Mouse (Mus musculus): ENCODE results near the gene Bpifb1. TPM values are rescaled to one million over a fixed set of nuclear protein-coding genes. Genes with fewer than 3 reads are reported as not detected.
"Not testable (repeated sequence)": the region's sequence is repeated elsewhere in the genome, so short reads cannot be mapped to it uniquely, and the experiment has no call there.

The Bpifb1 gene
- under 1 TPM in 1 of 2 experiments, not detected in 1; 0.50 TPM for total RNA-seq (2021)
- long read RNA-seq, experiment 1: 0 reads
- long read RNA-seq, experiment 2, partial matches to known transcripts: 0 of 1 reads
- long read RNA-seq, experiment 2, other reads (novel, unspliced or antisense): 1 of 1 reads

GRCm38 (mm10) chr2:154190546-154191258, at the start of gene Bpifb1:
Gene Bpifb1 (plus strand): TSS chr2:154190818.
- intact Hi-C loops (cut with DNase I): no loop called here
- peak; percentile 36 for TF ChIP-seq CTCF (IDR thresholded peaks at IDR 0.05)
- H3K27ac ChIP-seq: no peak within 1 kb of the TSS
- no peak within 1 kb of the TSS for H3K4me3 ChIP-seq
- DNase-seq (ENCODE audit: extremely low spot score in 1 of 2, low spot score in 2 of 2): no peak

GRCm38 (mm10) chr2:154142580-154142979, 48.0 kb upstream of the Bpifb1 start, which contains the start of gene Bpifa1:
Gene Bpifa1 (plus strand): TSS chr2:154142880.
- no peak for TF ChIP-seq CTCF (IDR thresholded peaks at IDR 0.05)
- intact Hi-C loops (cut with DNase I): no loop called here
- Histone ChIP-seq H3K4me3 (no peak within 1 kb of the TSS), H3K27ac (no peak within 1 kb of the TSS)
- no peak for DNase-seq (ENCODE audit: extremely low spot score in 1 of 2, low spot score in 2 of 2)

- no peak overlapping the region for H3K4me3 ChIP-seq
- no peak overlapping the region for H3K27ac ChIP-seq
- no peak for DNase-seq (ENCODE audit: extremely low spot score in 1 of 2, low spot score in 2 of 2)
- intact Hi-C loops (cut with DNase I): no loop called here
- no peak for TF ChIP-seq CTCF (IDR thresholded peaks at IDR 0.05)
Observed at GRCm38 (mm10) chr2:154143735-154144134, 46.9 kb upstream of the Bpifb1 start.

GRCm38 (mm10) chr2:154147496-154147895, 43.1 kb upstream of the Bpifb1 start:
- no peak for TF ChIP-seq CTCF (IDR thresholded peaks at IDR 0.05)
- no peak overlapping the region for H3K4me3 ChIP-seq
- no peak overlapping the region for H3K27ac ChIP-seq
- intact Hi-C loops (cut with DNase I): no loop called here
- no peak for DNase-seq (ENCODE audit: extremely low spot score in 1 of 2, low spot score in 2 of 2)

- intact Hi-C loops (cut with DNase I): loop anchor here (5.0 kb wide), 2 partner anchors 166 to 216 kb away; no protein-coding TSS in a partner anchor
- peak; percentile 71 for TF ChIP-seq CTCF (IDR thresholded peaks at IDR 0.05)
- peak; percentile 19 to 49 for DNase-seq (ENCODE audit: extremely low spot score in 1 of 2, low spot score in 2 of 2)
Observed at GRCm38 (mm10) chr2:154158433-154158832, 32.2 kb upstream of the Bpifb1 start.

GRCm38 (mm10) chr2:154162307-154162706, 28.3 kb upstream of the Bpifb1 start, which contains the start of gene Bpifa5:
Gene Bpifa5 (plus strand): TSS chr2:154162607.
- no peak within 1 kb of the TSS for H3K4me3 ChIP-seq
- intact Hi-C loops (cut with DNase I): no loop called here
- DNase-seq (ENCODE audit: extremely low spot score in 1 of 2, low spot score in 2 of 2): no peak
- no peak within 1 kb of the TSS for H3K27ac ChIP-seq
- no peak for TF ChIP-seq CTCF (IDR thresholded peaks at IDR 0.05)

More at GRCm38 (mm10) chr2:154158433-154158832, 32.2 kb upstream of the Bpifb1 start:
- Histone ChIP-seq H3K27ac (no peak overlapping the region), H3K4me3 (no peak overlapping the region)

- no peak for TF ChIP-seq CTCF (IDR thresholded peaks at IDR 0.05)
- no peak for DNase-seq (ENCODE audit: extremely low spot score in 1 of 2, low spot score in 2 of 2)
- no peak overlapping the region for H3K27ac ChIP-seq
- intact Hi-C loops (cut with DNase I): no loop called here
- no peak overlapping the region for H3K4me3 ChIP-seq
Observed at GRCm38 (mm10) chr2:154163306-154163705, 27.3 kb upstream of the Bpifb1 start.

- Histone ChIP-seq H3K27ac (no peak overlapping the region), H3K4me3 (no peak overlapping the region)
- no peak for TF ChIP-seq CTCF (IDR thresholded peaks at IDR 0.05)
- DNase-seq (ENCODE audit: extremely low spot score in 1 of 2, low spot score in 2 of 2): no peak
- intact Hi-C loops (cut with DNase I): no loop called here
Observed at GRCm38 (mm10) chr2:154169172-154169571, 21.4 kb upstream of the Bpifb1 start.

GRCm38 (mm10) chr2:154171621-154172020, 19.0 kb upstream of the Bpifb1 start:
- no peak for TF ChIP-seq CTCF (IDR thresholded peaks at IDR 0.05)
- DNase-seq (ENCODE audit: extremely low spot score in 1 of 2, low spot score in 2 of 2): no peak
- Histone ChIP-seq H3K4me3 (no peak overlapping the region), H3K27ac (no peak overlapping the region)
- intact Hi-C loops (cut with DNase I): no loop called here

- DNase-seq (ENCODE audit: extremely low spot score in 1 of 2, low spot score in 2 of 2): peak; percentile 20 to 30
- Histone ChIP-seq H3K4me3 (no peak overlapping the region), H3K27ac (no peak overlapping the region)
- intact Hi-C loops (cut with DNase I): loop anchor here (1.0 kb wide), 1 partner anchor 127 kb away; no protein-coding TSS in a partner anchor
- peak; percentile 75 for TF ChIP-seq CTCF (IDR thresholded peaks at IDR 0.05)
Observed at GRCm38 (mm10) chr2:154173313-154173712, 17.3 kb upstream of the Bpifb1 start.

GRCm38 (mm10) chr2:154181900-154182299, 8.7 kb upstream of the Bpifb1 start:
- H3K27ac ChIP-seq; DNase-seq (ENCODE audit: extremely low spot score in 1 of 2, low spot score in 2 of 2); intact Hi-C loops (cut with DNase I); H3K4me3 ChIP-seq: not testable (repeated sequence)

- H3K27ac ChIP-seq; H3K4me3 ChIP-seq; intact Hi-C loops (cut with DNase I); DNase-seq (ENCODE audit: extremely low spot score in 1 of 2, low spot score in 2 of 2): not testable (repeated sequence)
Observed at GRCm38 (mm10) chr2:154183061-154183460, 7.6 kb upstream of the Bpifb1 start.
